Mouse (Mus musculus) NIH3T3 (cell line): ENCODE data around the gene Lsm14b.

Experiments
- DNase-seq: peaks from one replicate; pipeline ENCODE4 v3.0.0-alpha.2; 2012; ENCODE audit warnings: low read depth

The Lsm14b gene

DNA sequence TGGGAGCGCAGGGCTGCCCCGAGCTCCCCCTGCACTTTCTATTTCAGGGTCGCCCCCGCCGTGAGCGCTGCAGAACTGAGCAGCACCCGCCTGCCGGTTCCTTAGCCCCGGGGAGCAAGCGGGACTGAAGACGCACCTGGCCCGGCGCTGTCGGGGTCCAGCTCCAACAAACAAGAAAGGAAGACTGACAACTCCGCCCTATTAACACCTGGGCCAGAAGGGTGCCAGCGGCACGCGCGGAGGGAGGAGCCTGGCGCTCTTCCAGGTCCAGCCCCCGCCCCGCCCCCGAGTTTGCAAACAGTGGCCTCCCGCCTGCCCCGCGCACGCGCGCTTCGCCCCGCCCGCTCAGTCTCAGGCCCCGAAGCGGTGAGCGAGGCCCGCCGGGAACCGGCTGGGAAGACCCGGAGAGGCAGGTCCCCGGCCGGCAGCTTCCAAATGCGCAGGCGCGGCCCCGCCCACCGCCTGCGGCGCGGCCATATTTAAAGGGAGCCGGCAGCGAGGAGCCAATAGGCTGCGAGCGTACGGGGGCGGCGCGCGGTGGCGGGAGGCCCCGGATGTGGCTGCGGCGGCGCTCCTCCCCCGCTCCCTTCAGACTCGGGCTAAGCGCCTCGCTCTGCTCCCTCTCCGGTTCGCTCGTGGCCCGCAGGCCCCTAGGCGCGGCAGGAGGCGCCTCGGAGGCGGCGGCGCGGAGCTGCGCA is at the start of gene Lsm14b:
Gene Lsm14b, plus strand, starts transcription at position 587 of the 698 bp plus-strand sequence.
- DNase-seq: peak; percentile 99

DNA sequence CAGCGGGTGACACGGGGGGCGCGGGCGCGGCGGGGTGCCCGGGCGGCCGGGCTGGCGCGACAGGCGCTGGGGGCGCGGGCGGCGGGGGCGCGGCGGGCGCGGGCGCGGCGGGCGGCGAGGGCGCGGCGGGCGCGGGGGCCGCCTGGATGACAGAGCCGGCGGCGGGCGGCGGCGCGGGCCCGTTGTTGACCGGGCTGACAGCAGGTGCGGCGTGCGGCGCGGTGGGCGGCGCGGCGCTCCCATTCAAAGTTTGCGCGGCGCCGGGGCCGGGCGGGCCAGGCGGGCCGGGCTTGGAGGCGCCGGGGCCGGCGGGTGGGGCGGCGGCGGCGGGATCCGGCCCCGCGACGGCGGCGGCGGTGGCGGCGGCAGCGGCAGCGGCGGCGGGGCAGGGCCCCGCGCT is 48.9 kb upstream of the Lsm14b start:
- peak; percentile 27 for DNase-seq

DNA sequence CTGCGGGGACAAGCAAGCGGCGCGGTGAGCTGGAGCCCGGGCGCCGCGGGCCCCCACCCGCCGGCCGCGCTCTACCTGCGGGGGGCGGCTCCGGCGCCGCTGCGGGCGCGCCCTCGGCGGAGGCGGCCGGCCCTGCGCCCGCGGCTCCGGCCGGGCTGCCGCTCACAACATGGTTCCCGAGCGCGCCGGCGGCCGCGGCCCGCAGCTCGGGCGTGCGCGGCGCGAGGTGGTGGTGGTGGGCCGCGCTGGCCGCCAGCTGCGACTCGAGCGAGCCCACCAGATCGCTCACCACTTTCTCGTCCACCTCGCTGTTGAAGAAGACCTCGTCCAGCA is 48.5 kb upstream of the Lsm14b start:
- no peak for DNase-seq

DNA sequence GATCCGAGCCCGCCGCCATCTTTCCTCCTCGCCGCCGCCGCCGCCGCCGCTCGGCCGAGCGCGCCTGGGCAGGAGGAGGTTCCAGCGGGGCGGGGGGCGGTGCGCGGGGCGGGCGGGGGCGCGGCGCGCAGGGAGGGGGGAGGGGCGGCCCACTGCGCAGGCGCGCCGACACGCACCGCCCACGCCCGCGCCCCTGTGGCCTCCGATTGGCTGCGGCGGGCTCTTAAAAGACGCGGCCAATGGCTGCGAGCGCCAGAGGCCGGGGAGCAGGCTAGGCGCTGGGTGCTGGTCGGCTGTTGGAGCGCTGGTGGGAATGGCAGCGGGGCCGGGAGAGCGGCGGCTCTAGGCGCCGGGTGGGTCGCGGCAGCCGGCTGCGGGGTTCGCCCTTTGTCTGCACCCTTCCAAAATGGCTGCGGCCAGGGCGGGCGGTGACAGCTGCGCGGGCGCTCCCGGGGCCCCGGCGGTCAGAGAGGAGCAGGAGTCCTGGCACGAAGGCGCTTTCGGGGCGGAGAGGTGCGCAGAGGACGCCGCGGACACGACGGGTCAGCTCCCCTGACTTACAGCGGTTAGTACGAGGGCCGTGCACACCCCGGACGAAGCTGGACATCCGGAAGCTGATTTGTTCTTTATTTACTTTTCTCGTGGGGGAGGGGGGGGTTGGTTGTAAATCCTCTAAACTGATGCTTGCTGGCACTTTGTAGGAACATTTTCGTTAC is 48.0 kb upstream of the Lsm14b start, which contains the start of gene Taf4:
Gene Taf4, minus strand, starts transcription at position 19 of the 716 bp plus-strand sequence.
- peak; percentile 91 for DNase-seq

DNA sequence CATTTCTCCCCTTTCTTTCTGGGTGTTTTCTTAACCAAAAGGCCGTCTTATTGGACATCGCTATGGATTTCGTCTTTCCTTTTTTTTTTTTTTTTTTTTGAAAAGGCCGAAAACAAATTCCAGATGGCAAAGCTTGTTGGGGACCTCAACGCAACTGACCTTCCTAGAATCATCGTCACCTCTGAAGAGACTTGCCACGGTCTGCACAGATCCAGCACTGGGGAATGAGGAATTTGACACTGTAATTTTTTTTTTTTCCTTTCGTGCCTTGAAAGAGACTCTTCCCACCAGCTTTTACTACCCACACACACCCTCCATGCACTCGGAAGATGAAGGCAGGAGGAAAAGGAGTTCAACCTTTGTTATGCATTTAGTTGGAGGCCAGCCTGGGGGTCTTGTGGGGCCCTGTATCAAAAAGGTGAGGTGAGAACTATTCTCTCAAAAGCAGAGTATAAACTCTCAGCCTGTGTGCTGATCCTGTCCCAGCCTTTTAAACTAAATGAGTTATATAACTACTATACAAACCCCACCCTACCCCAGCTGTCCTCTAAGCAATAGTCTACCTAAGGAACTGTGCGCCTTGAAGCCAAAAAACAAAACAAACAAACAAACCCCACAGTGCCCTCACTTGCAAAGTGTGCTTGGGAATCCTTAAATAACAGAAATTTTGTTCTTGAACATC is 47.3 kb upstream of the Lsm14b start:
- DNase-seq: no peak

DNA sequence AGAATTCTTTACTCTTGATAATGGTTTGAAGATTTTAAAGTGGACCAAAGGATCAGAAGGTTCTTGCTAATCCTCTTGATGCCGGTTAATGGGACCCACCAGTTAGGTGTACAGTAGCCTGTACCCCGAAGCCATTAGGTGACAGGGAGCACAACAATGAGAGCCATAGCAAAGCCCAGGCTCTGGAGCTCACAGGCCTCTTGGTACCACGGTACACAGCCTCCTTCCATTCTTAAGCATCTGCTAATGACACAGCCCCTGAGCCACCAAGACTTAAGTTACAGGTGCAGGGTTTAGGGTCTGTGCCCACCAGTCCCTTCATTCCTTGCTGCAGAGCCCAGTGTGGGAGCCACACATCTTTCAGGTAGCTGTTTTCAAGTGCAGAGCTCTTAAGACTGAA is 46.5 kb upstream of the Lsm14b start:
- DNase-seq: no peak

DNA sequence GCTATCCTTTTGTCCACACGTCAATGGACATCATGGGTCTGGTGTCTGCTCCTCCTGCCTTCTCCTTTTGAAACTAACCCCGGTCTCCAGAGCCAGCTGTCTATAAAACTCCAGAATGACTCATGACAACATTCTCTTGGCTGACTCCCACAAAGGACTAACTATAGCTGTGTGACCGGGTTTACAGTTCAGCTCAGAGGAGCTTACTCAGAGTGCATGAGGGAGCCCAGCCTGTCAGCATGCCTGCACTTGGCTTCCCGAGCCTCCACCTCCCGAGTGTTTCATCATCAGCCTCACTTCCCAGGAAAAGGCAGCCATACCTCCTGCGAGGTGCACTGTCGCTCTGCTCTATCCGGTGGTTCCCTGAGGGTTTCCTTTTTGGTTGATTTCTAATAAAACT is 45.0 kb upstream of the Lsm14b start:
- peak; percentile 92 for DNase-seq

DNA sequence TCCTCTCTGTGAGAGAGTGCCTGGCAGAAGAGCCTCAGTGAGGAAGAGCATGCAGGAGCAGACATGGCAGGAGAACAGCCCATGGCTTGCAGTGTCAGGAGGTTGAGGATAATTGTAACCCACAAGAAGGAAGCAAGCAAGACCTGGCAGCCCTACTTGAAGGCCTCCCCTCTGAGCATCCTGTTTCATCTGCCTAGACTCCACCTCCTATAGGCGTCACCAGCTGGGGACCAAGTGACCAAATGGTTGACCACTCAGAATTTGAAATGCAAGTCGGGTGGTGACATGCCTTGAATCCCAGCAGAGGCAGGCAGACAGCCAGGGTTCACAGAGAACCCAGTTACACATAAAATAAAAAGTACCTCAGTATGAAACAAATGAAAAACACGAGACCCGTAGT is 44.2 kb upstream of the Lsm14b start:
- DNase-seq: no peak

DNA sequence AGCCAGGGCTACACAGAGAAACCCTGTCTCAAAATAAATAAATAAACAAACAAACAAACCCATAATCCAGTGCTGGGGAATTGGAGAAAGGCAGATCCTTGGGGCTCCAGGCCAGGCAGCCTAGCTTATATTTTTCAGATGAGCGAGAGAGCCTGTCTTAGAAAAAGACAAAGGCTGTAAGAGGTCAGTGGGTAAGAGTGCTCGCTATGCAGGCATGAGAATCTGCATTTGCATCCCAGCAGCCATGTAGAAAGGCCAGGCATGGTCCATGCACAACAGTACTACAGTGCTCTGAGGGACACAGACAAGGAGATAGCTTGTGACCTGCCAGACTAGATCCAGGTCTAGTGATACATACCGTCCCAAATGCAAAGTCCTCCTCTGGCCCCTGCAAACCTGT is 42.1 kb upstream of the Lsm14b start:
- DNase-seq: no peak

DNA sequence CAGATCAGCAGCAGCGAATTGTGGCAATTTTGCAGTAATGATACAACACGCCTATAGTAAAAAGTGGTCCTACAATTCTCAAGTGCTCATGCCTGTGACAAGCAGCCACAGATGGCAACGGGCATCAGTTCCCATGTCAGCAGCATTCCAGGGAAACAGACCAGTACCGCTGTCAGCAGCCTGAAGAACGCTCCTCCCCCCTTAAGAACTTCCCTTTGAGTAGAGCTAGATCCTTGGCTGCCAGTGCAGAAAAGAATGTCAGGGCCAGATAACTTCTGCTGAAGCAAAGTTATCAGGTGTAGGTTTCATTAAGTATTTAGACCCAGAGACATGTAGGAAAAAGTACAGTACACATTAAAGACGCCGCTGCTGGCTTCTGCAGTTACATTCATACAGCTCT is 40.0 kb upstream of the Lsm14b start:
- DNase-seq: no peak

DNA sequence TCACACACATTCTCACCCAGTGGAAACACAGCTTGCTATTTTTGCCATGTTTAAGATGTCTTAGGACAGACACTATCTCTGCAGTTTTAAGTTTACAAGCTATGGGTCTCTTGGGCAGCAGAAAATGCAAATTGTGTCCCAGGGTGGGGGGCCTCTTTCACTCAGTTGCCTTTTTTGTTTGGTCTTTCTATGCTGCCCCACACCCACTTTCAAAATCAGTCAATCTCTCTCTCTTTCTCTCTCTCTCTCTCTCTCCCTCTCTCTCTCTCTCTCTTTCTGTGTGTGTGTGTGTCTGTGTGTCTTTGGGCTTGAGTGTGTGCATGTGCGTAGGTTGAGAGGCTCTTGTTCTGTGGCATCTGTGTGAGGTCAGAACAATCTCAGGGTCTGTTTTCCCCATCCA is 39.1 kb upstream of the Lsm14b start:
- no peak for DNase-seq

DNA sequence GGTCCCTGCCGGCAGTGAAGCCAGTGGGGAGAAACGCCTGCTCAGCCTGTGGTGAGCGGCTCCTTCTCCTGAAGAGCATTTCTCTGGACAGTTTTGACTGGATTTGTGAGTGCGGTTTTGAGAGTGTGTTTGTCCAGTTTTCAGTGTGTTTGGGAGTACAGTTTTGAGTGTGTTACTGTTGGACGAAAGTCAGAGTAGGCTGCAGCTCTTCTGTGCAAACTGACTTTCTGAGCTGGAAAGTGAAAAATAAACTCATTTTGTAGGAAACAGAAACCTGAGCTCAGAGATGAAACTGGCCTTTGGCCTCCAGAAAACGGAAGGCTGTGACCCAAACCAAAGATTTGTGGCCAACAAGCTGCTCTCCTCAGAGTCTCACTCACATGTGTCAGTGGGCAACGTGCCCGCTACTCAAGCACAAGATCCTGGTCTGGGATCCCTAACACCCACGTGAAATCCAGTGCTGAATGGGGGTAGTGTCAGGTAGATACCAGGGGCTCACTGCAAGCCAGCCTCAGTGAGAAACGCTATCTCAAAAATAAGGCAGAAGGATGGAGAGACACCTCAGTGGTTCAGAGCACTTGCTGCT is 38.3 kb upstream of the Lsm14b start:
- DNase-seq: no peak

DNA sequence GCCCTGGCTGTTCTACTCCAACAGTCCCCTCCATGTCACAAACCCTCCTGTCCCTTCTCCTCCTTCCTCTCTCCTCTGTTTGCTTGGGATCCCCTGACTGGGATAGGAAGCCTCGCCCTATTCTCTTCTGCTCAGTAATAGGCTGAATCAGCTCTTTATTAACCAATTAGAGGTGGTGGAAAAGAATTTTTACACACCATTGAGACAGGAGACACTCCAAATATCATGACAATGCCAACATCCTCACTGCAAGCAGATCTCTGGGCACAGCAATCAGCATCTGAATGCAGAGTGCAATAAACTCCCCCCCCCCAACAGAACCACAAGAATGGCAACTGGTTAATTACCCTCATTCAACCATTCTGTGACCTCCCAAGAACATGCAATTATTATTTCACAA is 35.7 kb upstream of the Lsm14b start:
- DNase-seq: no peak

DNA sequence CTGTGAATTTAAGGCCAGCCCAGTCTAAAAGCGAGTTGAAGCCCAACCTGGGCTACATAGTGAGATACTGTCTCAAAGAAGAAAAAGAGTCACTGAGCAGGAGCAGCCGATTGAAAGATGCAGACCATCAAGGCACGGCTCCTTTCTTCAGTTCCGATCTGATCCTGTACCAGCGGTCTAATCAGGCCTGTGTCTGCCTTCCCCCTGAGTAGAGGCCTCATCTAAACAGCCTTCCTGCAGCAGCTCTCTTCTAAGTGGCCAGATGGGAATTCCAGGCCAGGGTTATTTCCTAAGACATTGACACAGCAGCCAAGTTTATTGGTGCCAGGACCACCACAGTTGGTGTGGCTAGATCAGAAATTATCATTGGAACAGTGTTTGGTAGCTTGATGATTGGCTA is 31.7 kb upstream of the Lsm14b start:
- no peak for DNase-seq

DNA sequence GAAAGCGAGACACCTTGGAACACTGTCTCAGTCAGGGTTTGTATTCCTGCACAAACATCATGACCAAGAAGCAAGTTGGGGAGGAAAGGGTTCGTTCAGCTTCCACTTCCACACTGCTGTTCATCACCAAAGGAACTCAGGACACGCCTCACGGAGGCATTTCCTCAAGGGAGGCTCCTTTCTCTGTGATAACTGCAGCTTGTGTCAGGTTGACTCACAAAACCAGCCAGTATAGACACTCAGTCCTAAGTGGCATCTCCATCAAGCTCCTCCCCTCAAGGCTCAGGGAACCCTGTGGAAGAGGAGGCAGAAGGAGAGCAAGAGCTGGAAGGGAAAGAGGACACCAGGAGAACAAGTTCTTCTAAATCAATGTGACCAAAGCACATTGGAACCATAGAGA is 26.4 kb upstream of the Lsm14b start:
- DNase-seq: no peak

DNA sequence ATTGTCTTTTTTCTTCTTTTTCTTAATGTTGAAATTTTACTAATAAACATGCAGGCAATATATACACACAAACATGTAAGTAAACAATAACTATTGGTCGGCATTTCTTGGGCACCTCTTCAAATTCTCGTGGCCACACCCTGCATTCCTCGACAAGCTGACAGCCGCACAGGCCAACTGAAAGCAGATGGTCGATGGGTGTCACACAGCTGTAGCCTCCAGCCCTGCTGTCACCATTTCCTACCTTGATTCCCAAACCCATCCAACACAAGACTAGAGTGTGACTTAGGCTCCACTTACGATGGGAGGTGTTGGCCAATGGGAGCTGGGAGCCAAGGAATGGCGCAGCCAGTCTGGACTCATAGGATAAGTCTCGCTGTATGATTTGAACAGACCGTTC is 23.2 kb upstream of the Lsm14b start:
- no peak for DNase-seq

DNA sequence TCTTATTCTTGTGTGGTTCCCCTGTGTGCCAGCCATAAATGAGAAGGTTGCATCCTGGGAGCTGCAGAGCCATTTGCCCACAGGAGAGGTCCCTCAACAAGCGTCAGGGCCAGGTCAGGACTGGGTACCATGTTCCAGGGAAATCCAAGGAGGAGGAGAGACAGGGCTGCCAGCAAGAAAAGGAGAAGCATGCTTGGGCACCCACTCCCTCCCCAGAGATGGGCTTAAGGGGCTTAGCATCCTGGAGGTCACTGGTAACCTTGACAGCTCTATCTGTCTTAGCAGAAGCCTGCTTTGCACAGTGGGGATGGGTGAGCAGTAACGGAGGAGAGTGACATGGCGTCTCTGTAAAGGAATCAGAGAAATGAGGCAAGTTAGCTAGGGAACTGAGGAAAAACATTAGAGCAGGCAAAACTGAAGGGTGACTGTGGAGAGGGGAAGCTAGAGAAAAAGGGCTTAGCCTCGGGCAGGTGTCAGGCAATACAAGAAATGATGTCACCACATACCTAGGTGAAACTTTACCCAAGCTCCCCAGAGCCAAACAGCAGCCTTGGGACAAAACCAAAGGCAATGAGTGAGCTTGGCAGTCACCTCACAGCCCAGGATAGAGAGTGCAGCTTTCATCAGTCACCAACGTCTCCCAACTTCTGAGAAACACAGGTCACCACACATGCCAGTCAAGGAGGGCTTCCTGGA is 19.0 kb upstream of the Lsm14b start:
- DNase-seq: no peak

DNA sequence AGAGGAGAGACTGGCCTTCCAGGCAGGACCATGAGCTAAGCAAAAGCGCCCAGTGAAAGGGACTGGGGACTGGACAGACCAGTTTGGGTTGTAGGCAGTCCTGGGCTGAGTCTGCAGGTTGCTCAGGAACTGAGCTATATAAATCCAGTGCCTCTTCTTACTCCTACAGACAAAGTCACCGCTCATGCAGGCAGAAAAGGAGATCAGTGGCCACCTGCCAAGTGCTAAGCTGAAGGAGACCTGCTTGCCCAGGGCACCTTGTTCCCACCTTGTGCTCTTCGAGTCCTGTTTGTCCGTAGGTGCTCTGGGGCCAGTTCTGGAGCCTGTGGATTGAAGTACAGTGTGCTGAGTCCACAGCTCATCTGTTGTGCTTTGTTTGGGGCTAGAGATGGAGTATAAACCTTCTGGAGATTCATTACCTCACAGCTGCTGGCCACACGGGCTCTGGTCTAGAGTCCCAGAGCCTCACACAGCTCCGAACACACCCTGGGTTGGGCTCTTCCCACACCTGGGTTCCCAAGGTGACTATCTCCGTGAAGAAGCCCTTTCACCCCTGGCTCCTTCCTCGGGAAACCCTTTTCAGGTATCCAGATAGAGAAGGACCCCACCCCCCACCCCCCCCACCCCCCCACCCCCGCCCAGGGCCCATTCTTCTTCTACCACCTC is 18.3 kb upstream of the Lsm14b start:
- DNase-seq: no peak

DNA sequence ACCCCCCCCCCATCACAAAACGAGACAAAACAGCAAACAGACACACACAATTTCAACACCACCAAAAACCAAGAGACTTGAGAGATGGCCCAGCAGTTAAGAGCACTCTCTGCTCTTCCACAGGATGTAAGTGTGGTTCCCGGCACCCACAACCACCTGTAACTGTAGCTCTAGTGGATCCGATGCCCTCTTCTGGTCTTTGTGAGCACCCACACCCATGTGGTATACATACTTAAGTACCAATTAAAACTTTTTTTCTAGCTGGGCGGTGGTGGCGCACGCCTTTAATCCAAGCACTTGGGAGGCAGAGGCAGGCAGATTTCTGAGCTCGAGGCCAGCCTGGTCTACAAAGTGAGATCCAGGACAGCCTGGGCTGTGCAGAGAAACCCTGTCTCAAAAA is 14.1 kb upstream of the Lsm14b start:
- DNase-seq: no peak

DNA sequence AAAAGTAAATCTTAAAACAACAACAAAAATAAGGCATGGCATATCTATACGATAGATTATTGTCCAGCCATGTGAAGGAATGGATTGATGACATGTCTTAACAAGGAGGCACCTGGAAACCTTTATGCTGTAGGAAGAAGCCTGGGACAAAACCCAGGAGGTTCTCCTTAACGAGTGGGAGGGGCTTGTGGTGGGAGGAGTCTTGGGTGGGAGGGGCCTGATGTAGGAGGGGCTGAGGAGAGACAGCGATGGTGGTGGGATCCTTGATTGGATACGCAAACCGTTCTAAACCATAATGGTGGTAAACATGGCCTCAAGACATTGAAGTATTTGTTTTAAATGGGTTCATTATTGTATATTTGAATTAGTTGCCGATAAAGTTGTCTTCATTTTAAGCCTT is 13.4 kb upstream of the Lsm14b start:
- DNase-seq: no peak

DNA sequence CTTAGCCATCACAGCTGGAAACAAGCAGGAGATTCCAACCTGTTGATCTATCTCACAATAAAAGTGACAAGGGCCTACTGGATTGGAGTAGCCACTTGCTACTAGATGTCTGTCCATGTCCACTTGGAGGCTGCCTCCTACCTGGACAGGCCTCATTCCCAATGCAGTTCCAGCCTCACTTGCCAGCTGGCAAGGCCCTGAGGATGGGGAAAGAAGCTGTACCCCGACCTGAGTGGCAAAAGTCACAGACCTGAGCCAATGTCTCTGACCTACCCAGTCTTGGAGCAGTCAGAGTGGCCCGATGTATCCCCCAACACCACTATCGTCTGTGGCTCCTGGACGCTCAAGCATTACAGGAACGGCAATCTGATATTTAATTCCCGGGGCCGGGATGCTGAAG is 11.1 kb upstream of the Lsm14b start:
- DNase-seq: no peak

DNA sequence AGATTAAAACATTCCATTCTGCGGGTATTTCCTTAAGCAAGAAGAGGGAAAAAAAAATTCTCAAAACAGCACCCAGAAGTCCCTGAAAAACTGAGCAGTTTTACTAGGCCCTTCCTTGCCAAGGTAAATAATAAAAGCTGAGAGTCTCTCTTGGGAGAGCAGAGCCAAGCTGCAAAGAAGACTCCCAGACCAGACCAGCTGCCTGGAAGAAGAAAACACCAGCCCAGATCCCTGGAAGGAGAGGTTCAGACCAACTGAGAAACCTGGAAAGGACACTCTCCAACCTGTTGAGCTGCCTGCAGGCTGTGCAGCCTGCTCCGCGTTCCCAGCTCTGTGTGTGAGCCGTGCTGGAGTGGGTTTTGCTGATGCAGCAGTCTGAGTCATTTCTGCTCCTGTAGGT is 7.2 kb upstream of the Lsm14b start:
- DNase-seq: no peak
